Mouse (Mus musculus) forebrain, embryonic 14.5 days (tissue): Measurements from ENCODE around the gene Calm3. TPM values are rescaled to one million over a fixed set of nuclear protein-coding genes. Genes with fewer than 3 reads are reported as not detected.

Source experiments
- ATAC-seq: fragments of 200-750 bp; cut with Nextera tagmentation; 2 replicates; pipeline ENCODE4 v1.8.0; 2017; ENCODE audit warnings: mild to moderate bottlenecking, moderate library complexity
- DNase-seq: peaks from one replicate; pipeline ENCODE4 v3.0.0-alpha.2; 2015; ENCODE audit warnings: low spot score
- H3K27ac ChIP-seq: fragments of 300-500 bp; sonication (generic); 2 replicates; pipeline ENCODE4 v1.5.1; 2014; ENCODE audit warnings: low read depth, mild to moderate bottlenecking, control low read depth, low read length, moderate library complexity
- H3K27me3 ChIP-seq: fragments of 300-500 bp; sonication (generic); replicated peaks from 2 replicates; pipeline ENCODE4 v1.6.1; 2014; ENCODE audit warnings: low read length, control low read depth, mixed read lengths; ENCODE audit not compliant: control insufficient read depth, insufficient read depth
- H3K36me3 ChIP-seq: fragments of 300-500 bp; sonication (generic); 2 replicates; pipeline ENCODE4 v1.6.1; 2014; ENCODE audit warnings: low read length, control low read depth; ENCODE audit not compliant: control insufficient read depth, insufficient read depth
- H3K4me1 ChIP-seq: fragments of 300-500 bp; sonication (generic); 2 replicates; pipeline ENCODE4 v1.6.1; 2014; ENCODE audit warnings: antibody characterized with exemption, low read length, control low read depth; ENCODE audit not compliant: control insufficient read depth, insufficient read depth
- H3K4me2 ChIP-seq: fragments of 300-500 bp; sonication (generic); 2 replicates; pipeline ENCODE4 v1.6.1; 2014; ENCODE audit warnings: mild to moderate bottlenecking, control low read depth, low read length
- H3K4me3 ChIP-seq: fragments of 300-500 bp; sonication (generic); 2 replicates; pipeline ENCODE4 v1.5.1; 2014; ENCODE audit warnings: low read depth, low read length, control low read depth
- H3K9ac ChIP-seq: fragments of 300-500 bp; sonication (generic); 2 replicates; pipeline ENCODE4 v1.6.1; 2014; ENCODE audit warnings: mild to moderate bottlenecking, low read length, control low read depth, moderate library complexity
- H3K9me3 ChIP-seq: fragments of 300-500 bp; sonication (generic); replicated peaks from 2 replicates; pipeline ENCODE4 v1.6.1; 2016; ENCODE audit warnings: low read length, control low read depth, mixed read lengths; ENCODE audit not compliant: control insufficient read depth
- WGBS: fragments of 180-500 bp; shearing (Covaris S2); extraction: QIAGEN DNeasy Blood & Tissue Kit; methylation state at CpG from one replicate; pipeline ENCODE4 v1.1.7; 2014; 5-methylcytosine and 5-hydroxymethylcytosine counted together
- polyA plus RNA-seq: library from polyadenylated mRNA; unstranded; fragments of >200 nt; fragmentation: Nextera tagmentation; extraction: Ambion mirVana; gene quantifications from 2 replicates; pipeline ENCODE4 v1.2.1, GENCODE M21; 2014

The Calm3 gene
- polyA plus RNA-seq, 1 experiment from 2014 or later: 473 TPM

DNA sequence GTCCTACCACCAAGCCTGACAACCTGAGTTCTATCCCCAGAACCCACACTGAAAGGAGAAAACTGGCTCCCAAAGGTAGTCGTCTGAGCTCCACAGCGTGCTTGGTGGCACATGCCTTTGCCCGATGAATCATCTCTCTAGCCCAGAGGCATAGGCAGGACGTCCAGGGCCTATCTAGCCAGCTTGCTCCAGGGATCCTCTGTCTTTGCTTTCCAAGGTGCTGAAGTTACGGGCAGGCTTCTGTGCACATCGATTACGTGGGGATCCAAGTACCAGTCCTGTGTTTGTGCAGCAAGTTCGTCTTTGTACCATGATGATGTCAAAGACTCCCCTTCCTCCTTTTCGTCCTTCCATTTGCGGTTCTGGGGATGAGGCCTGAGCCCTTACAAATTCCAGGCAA lies 52.3 kb downstream of the Calm3 start:
- WGBS: 88% methylated on average over 10 of the region's 10 CpGs
- H3K27ac ChIP-seq: no peak overlapping the region
- no peak overlapping the region for H3K9ac ChIP-seq
- DNase-seq (no peak), ATAC-seq (no peak)
- H3K9me3 ChIP-seq: no peaks in the 10 kb centered on the region
- H3K36me3 ChIP-seq: 0 out of 2 replicates have a peak, but pooled peaks cover 7% of the 10 kb centered on the region
- no peak overlapping the region for H3K4me3 ChIP-seq
- no peak overlapping the region for H3K4me2 ChIP-seq
- peaks cover 10% of the 10 kb centered on the region for H3K4me1 ChIP-seq
- H3K27me3 ChIP-seq: no peaks in the 10 kb centered on the region

- no peaks in the 10 kb centered on the region for H3K4me1 ChIP-seq
- no peaks in the 10 kb centered on the region for H3K9me3 ChIP-seq
- 8% methylated on average over 16 of the region's 16 CpGs for WGBS
- H3K27me3 ChIP-seq: no peaks in the 10 kb centered on the region
- H3K4me2 ChIP-seq: peak overlapping the region; percentile 49
- peaks cover 16% of the 10 kb centered on the region for H3K36me3 ChIP-seq
- DNase-seq (peak; percentile 94), ATAC-seq (peak; percentile 96)
- H3K27ac ChIP-seq: peak overlapping the region; percentile 58; the same call in 1 of the 2 replicates
- peak overlapping the region; percentile 24 for H3K4me3 ChIP-seq
- H3K9ac ChIP-seq: peak overlapping the region; percentile 51
Measured at GRCm38 (mm10) chr7:16869497-16869896, 54.4 kb downstream of the Calm3 start.

- DNase-seq (no peak), ATAC-seq (no peak)
- Histone ChIP-seq H3K4me1 (no peaks in the 10 kb centered on the region), H3K27ac (no peak overlapping the region), H3K36me3 (peaks cover 22% of the 10 kb centered on the region), H3K4me3 (no peak overlapping the region), H3K9ac (no peak overlapping the region), H3K27me3 (no peaks in the 10 kb centered on the region), H3K4me2 (no peak overlapping the region), H3K9me3 (no peaks in the 10 kb centered on the region)
- 89% methylated on average over 3 of the region's 3 CpGs for WGBS
Measured at GRCm38 (mm10) chr7:16867488-16867887, 56.4 kb downstream of the Calm3 start.

Other genes starting within 250 kb of the Calm3 start
- gene Ceacam15, start 248.4 kb downstream of the Calm3 start, polyA plus RNA-seq: not detected in 2 replicates
- not detected in 2 replicates for gene Ceacam9, start 202.2 kb downstream of the Calm3 start, polyA plus RNA-seq
- gene Ap2s1, start 185.7 kb downstream of the Calm3 start, polyA plus RNA-seq: 453 and 484 TPM in 2 replicates
- gene Slc1a5, start 142.8 kb downstream of the Calm3 start, polyA plus RNA-seq: 7.0 and 7.4 TPM in 2 replicates
- gene Strn4, start 108.2 kb downstream of the Calm3 start, polyA plus RNA-seq: 175 and 186 TPM in 2 replicates
- gene Fkrp, start 107.4 kb downstream of the Calm3 start, polyA plus RNA-seq: 26.4 and 30.3 TPM in 2 replicates
- 4.5 and 6.7 TPM in 2 replicates for gene Prkd2, start 81.2 kb downstream of the Calm3 start, polyA plus RNA-seq
- 3.5 and 4.4 TPM in 2 replicates for gene Dact3, start 48.8 kb downstream of the Calm3 start, polyA plus RNA-seq
- gene Gng8, start 32.3 kb downstream of the Calm3 start, polyA plus RNA-seq: 9.8 and 11.0 TPM in 2 replicates
- 0.12 and 0.22 TPM in 2 replicates for gene Ptgir, start 17.6 kb downstream of the Calm3 start, polyA plus RNA-seq
- gene Pnmal2, start 20.6 kb upstream of the Calm3 start, polyA plus RNA-seq: 48.1 and 63.2 TPM in 2 replicates
- 55.5 and 61.9 TPM in 2 replicates for gene Pnmal1, start 35.6 kb upstream of the Calm3 start, polyA plus RNA-seq
- 3.8 and 3.9 TPM in 2 replicates for gene Gm42372, start 59.0 kb upstream of the Calm3 start, polyA plus RNA-seq
- gene Ccdc8, start 68.6 kb upstream of the Calm3 start, polyA plus RNA-seq: 3.4 and 3.7 TPM in 2 replicates
- gene Ppp5c, start 103.8 kb upstream of the Calm3 start, polyA plus RNA-seq: 112 and 115 TPM in 2 replicates
- 2.8 and 5.7 TPM in 2 replicates for gene Hif3a, start 138.3 kb upstream of the Calm3 start, polyA plus RNA-seq
- 1.6 and 2.1 TPM in 2 replicates for gene Psg16, start 149.9 kb upstream of the Calm3 start, polyA plus RNA-seq
- not detected in 2 replicates for gene Ceacam3, start 226.2 kb upstream of the Calm3 start, polyA plus RNA-seq